Mouse (Mus musculus) neural tube, embryonic 12.5 days (tissue): ENCODE data around the gene Mpped2. TPM values are rescaled to one million over a fixed set of nuclear protein-coding genes. Genes with fewer than 3 reads are reported as not detected.
A peak's percentile ranks its signal among the peaks of the same experiment; 100 is the strongest.

Experiments used
- ATAC-seq: fragments of 200-750 bp; cut with Nextera tagmentation; 2 replicates; pipeline ENCODE4 v1.8.0; 2017; ENCODE audit warnings: low read depth, mild to moderate bottlenecking, moderate TSS enrichment, moderate library complexity; ENCODE audit not compliant: low FRiP score
- H3K27ac ChIP-seq: fragments of 300-500 bp; sonication (generic); 2 replicates; pipeline ENCODE4 v1.5.1; 2016
- H3K27me3 ChIP-seq: fragments of 300-500 bp; sonication (generic); replicated peaks from 2 replicates; pipeline ENCODE4 v1.6.1; 2016; ENCODE audit warnings: mild to moderate bottlenecking
- H3K36me3 ChIP-seq: fragments of 300-500 bp; sonication (generic); 2 replicates; pipeline ENCODE4 v1.6.1; 2016; ENCODE audit warnings: mild to moderate bottlenecking
- H3K4me1 ChIP-seq: fragments of 300-500 bp; sonication (generic); 2 replicates; pipeline ENCODE4 v1.6.1; 2016
- H3K4me2 ChIP-seq: fragments of 300-500 bp; sonication (generic); replicated peaks from 2 replicates; pipeline ENCODE4 v1.6.1; 2016; ENCODE audit warnings: mild to moderate bottlenecking
- H3K4me3 ChIP-seq: fragments of 300-500 bp; sonication (generic); 2 replicates; pipeline ENCODE4 v1.5.1; 2016
- H3K9ac ChIP-seq: fragments of 300-500 bp; sonication (generic); 2 replicates; pipeline ENCODE4 v1.6.1; 2016; ENCODE audit warnings: mild to moderate bottlenecking
- H3K9me3 ChIP-seq: fragments of 300-500 bp; sonication (generic); 2 replicates; pipeline ENCODE4 v1.6.1; 2016; ENCODE audit warnings: mild to moderate bottlenecking
- WGBS: fragments of 180-500 bp; shearing (Covaris S2); methylation state at CpG from one replicate; pipeline ENCODE4 v1.1.7; 2016; 5-methylcytosine and 5-hydroxymethylcytosine counted together
- polyA plus RNA-seq: library from polyadenylated mRNA; unstranded; fragments of >200 nt; fragmentation: Nextera tagmentation; extraction: Ambion mirVana; gene quantifications from 2 replicates; pipeline ENCODE4 v1.2.1, GENCODE M21; 2016

Mpped2 gene
- polyA plus RNA-seq, 1 experiment from 2014 or later = 147 TPM

- H3K4me2 ChIP-seq = no peak overlapping the region
- no peak overlapping the region for H3K4me3 ChIP-seq
- H3K4me1 ChIP-seq = peaks cover 42% of the 10 kb centered on the region
- no peaks in the 10 kb centered on the region for H3K36me3 ChIP-seq
- H3K9me3 ChIP-seq = no peaks in the 10 kb centered on the region
- H3K9ac ChIP-seq = no peak overlapping the region
- no peaks in the 10 kb centered on the region for H3K27me3 ChIP-seq
- 89% methylated on average over 8 of the region's 8 CpGs for WGBS
- no peak overlapping the region for H3K27ac ChIP-seq
- no peak for ATAC-seq
Observed at GRCm38 (mm10) chr2:106851515-106851914, 158.4 kb downstream of the Mpped2 start.

GRCm38 (mm10) chr2:106854213-106854612 is 161.1 kb downstream of the Mpped2 start:
- 25% methylated on average over 4 of the region's 4 CpGs for WGBS
- Histone ChIP-seq H3K27ac (no peak overlapping the region), H3K4me1 (peaks cover 61% of the 10 kb centered on the region), H3K9me3 (no peaks in the 10 kb centered on the region), H3K27me3 (no peaks in the 10 kb centered on the region), H3K4me3 (no peak overlapping the region), H3K36me3 (no peaks in the 10 kb centered on the region), H3K9ac (no peak overlapping the region), H3K4me2 (peak overlapping the region; percentile 17)
- ATAC-seq = peak; percentile 35; the same call in 1 of the 2 replicates

GRCm38 (mm10) chr2:106854758-106855157 is 161.7 kb downstream of the Mpped2 start:
- Histone ChIP-seq H3K36me3 (no peaks in the 10 kb centered on the region), H3K4me2 (peak overlapping the region; percentile 17), H3K4me3 (no peak overlapping the region), H3K9ac (no peak overlapping the region), H3K4me1 (peaks cover 56% of the 10 kb centered on the region), H3K27me3 (no peaks in the 10 kb centered on the region), H3K9me3 (no peaks in the 10 kb centered on the region), H3K27ac (no peak overlapping the region)
- 14% methylated on average over 8 of the region's 8 CpGs for WGBS
- ATAC-seq = peak; percentile 42; the same call in 1 of the 2 replicates

GRCm38 (mm10) chr2:106855184-106855583 is 162.1 kb downstream of the Mpped2 start:
- peaks cover 54% of the 10 kb centered on the region for H3K4me1 ChIP-seq
- ATAC-seq = no peak
- peak overlapping the region; percentile 17 for H3K4me2 ChIP-seq
- no peak overlapping the region for H3K4me3 ChIP-seq
- H3K27me3 ChIP-seq = no peaks in the 10 kb centered on the region
- no peak overlapping the region for H3K9ac ChIP-seq
- H3K36me3 ChIP-seq = no peaks in the 10 kb centered on the region
- H3K27ac ChIP-seq = no peak overlapping the region
- 38% methylated on average over 13 of the region's 13 CpGs for WGBS
- H3K9me3 ChIP-seq = no peaks in the 10 kb centered on the region

- Histone ChIP-seq H3K9ac (no peak overlapping the region), H3K4me1 (peaks cover 54% of the 10 kb centered on the region)
- peak; percentile 42 for ATAC-seq
Observed at GRCm38 (mm10) chr2:106855623-106856350, 162.7 kb downstream of the Mpped2 start.

GRCm38 (mm10) chr2:106856361-106856961 is 163.4 kb downstream of the Mpped2 start:
- H3K4me1 ChIP-seq = peaks cover 60% of the 10 kb centered on the region

More at GRCm38 (mm10) chr2:106855623-106856350, 162.7 kb downstream of the Mpped2 start:
- Histone ChIP-seq H3K27ac (no peak overlapping the region; the same call in 1 of the 2 replicates), H3K4me2 (peak overlapping the region; percentile 18), H3K4me3 (no peak overlapping the region), H3K27me3 (no peaks in the 10 kb centered on the region), H3K36me3 (no peaks in the 10 kb centered on the region), H3K9me3 (no peaks in the 10 kb centered on the region)
- WGBS = 13% methylated on average over 12 of the region's 12 CpGs

GRCm38 (mm10) chr2:106857258-106857657 is 164.2 kb downstream of the Mpped2 start:
- Histone ChIP-seq H3K9ac (no peak overlapping the region), H3K4me3 (no peak overlapping the region), H3K4me1 (peaks cover 57% of the 10 kb centered on the region), H3K36me3 (no peaks in the 10 kb centered on the region), H3K4me2 (no peak overlapping the region), H3K27me3 (no peaks in the 10 kb centered on the region), H3K9me3 (no peaks in the 10 kb centered on the region), H3K27ac (no peak overlapping the region)
- 71% methylated on average over 4 of the region's 4 CpGs for WGBS
- ATAC-seq = no peak

More at GRCm38 (mm10) chr2:106856361-106856961, 163.4 kb downstream of the Mpped2 start:
- Histone ChIP-seq H3K36me3 (no peaks in the 10 kb centered on the region), H3K9ac (no peak overlapping the region), H3K9me3 (no peaks in the 10 kb centered on the region), H3K4me3 (no peak overlapping the region), H3K27ac (peak overlapping the region; percentile 42; the same call in 1 of the 2 replicates), H3K4me2 (0 out of 2 replicates have a peak overlapping the region, but pooled peaks have one; percentile 18), H3K27me3 (no peaks in the 10 kb centered on the region)
- 12% methylated on average over 9 of the region's 9 CpGs for WGBS
- ATAC-seq = peak; percentile 44

- H3K9me3 ChIP-seq = no peaks in the 10 kb centered on the region
- no peak overlapping the region for H3K27ac ChIP-seq
- H3K4me1 ChIP-seq = peaks cover 57% of the 10 kb centered on the region
- H3K36me3 ChIP-seq = peaks cover 3% of the 10 kb centered on the region; the same call in 1 of the 2 replicates
- ATAC-seq = no peak
- no peak overlapping the region for H3K4me2 ChIP-seq
- WGBS = 45% methylated on average over 4 of the region's 4 CpGs
- H3K27me3 ChIP-seq = no peaks in the 10 kb centered on the region
- H3K4me3 ChIP-seq = no peak overlapping the region
- H3K9ac ChIP-seq = no peak overlapping the region
Observed at GRCm38 (mm10) chr2:106857711-106858110, 164.6 kb downstream of the Mpped2 start.

- H3K4me1 ChIP-seq = peaks cover 34% of the 10 kb centered on the region
- peak overlapping the region; percentile 25; the same call in 1 of the 2 replicates for H3K4me2 ChIP-seq
- peak overlapping the region; percentile 32; the same call in 1 of the 2 replicates for H3K27ac ChIP-seq
- no peak overlapping the region for H3K4me3 ChIP-seq
- H3K36me3 ChIP-seq = peaks cover 7% of the 10 kb centered on the region; the same call in 1 of the 2 replicates
- no peaks in the 10 kb centered on the region for H3K9me3 ChIP-seq
- no peak for ATAC-seq
- H3K27me3 ChIP-seq = no peaks in the 10 kb centered on the region
- no peak overlapping the region for H3K9ac ChIP-seq
- 57% methylated on average over 21 of the region's 21 CpGs for WGBS
Observed at GRCm38 (mm10) chr2:106860856-106861679, 168.0 kb downstream of the Mpped2 start.

- Histone ChIP-seq H3K27ac (no peak overlapping the region), H3K4me1 (peaks cover 18% of the 10 kb centered on the region), H3K4me2 (no peak overlapping the region), H3K36me3 (peaks cover 13% of the 10 kb centered on the region; the same call in 1 of the 2 replicates), H3K9ac (no peak overlapping the region), H3K27me3 (no peaks in the 10 kb centered on the region), H3K4me3 (no peak overlapping the region), H3K9me3 (no peaks in the 10 kb centered on the region)
- 61% methylated on average over 11 of the region's 11 CpGs for WGBS
- ATAC-seq = no peak
Observed at GRCm38 (mm10) chr2:106863050-106863653, 170.1 kb downstream of the Mpped2 start.

- Histone ChIP-seq H3K27me3 (no peaks in the 10 kb centered on the region), H3K4me2 (no peak overlapping the region), H3K27ac (no peak overlapping the region), H3K4me1 (peaks cover 15% of the 10 kb centered on the region), H3K4me3 (no peak overlapping the region), H3K36me3 (peaks cover 20% of the 10 kb centered on the region; the same call in 1 of the 2 replicates), H3K9ac (no peak overlapping the region), H3K9me3 (no peaks in the 10 kb centered on the region)
- WGBS = 74% methylated on average over 7 of the region's 7 CpGs
- ATAC-seq = no peak
Observed at GRCm38 (mm10) chr2:106865148-106865786, 172.2 kb downstream of the Mpped2 start.
